ENCODE assay signal across 19 mouse cellular contexts in the genomic region with DNA sequence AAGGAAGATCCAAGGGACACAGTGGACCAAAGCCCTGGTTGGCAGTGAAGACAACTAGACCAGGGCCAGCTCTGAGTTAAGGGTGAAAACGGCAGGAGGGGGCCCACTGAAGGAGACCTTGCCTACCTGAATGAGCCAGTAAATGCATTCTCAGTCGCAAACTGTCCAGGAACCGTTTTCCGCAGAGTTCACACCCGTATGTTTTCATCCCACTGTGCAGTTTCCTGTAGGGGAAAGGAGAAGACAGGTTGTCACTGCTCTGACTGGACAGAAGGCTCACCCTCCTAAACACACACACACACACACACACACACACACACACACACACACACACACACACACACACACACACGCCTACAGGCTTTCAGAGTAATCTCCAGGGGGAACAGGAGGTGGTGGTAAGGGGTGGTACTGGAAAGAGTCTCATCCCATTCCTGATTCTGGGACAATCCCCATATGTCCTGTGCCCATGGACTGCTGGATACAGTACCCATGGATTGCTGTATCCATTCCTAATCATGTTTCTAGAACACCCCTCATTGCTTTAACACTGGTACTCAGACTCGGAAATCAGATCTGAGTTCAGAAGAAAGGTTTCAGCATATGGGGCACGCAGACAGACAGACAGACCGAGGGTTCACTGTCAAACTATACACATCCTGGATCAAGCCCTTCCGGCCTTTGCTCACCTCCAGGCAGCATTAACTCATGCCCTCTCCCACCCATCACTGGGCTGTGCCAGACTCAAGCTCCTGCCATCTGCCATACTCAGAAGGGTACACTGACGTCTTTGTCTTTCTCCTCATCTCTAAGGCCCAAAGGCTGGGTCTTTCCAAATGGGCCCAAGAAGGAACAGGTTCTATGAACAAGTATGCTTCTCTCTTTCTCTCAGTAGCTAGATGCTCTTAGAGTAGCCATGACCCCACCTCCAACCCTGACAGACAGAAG.
DNase-seq lines count a peak whose midpoint lies in the region; ATAC-seq and TF ChIP-seq lines count a peak whose summit lies in the region.
"Had no signal": no experiment of that assay in that cellular context is flagged by ENCODE, and none has a peak within 500 bp of the region (broad histone marks: within the 10 kb centered on the region; RNA-seq: fewer than 3 reads in every experiment).

No protein-coding gene starts in this region.

- H3K27me3 ChIP-seq in forebrain, embryonic 10.5 days (ENCODE audit: poor library complexity, severe bottlenecking) = no peaks in the 10 kb centered on the region
- no peaks in the 10 kb centered on the region for H3K27me3 ChIP-seq in forebrain, postnatal 0 days (ENCODE audit: insufficient read depth, low read length)
- H3K27me3 ChIP-seq in hindbrain, embryonic 10.5 days (ENCODE audit: insufficient read depth, poor library complexity, severe bottlenecking) = no peaks in the 10 kb centered on the region
- no peaks in the 10 kb centered on the region for H3K27me3 ChIP-seq in hindbrain, embryonic 11.5 days (ENCODE audit: control insufficient read depth, insufficient read depth, low read length)
- H3K27me3 ChIP-seq in liver, postnatal 0 days (ENCODE audit: insufficient read depth, low read length) = no peaks in the 10 kb centered on the region
- H3K27me3 ChIP-seq in liver, embryonic 11.5 days (replicated peaks; ENCODE audit: control insufficient read depth, insufficient read depth, low read length) = no peaks in the 10 kb centered on the region
- no peaks in the 10 kb centered on the region for H3K27me3 ChIP-seq in stomach, postnatal 0 days (ENCODE audit: control insufficient read depth, insufficient read depth, low read length)
- H3K27me3 ChIP-seq: CH12.LX; intestine, embryonic 15.5 days had no signal

- peaks cover 50% of the 10 kb centered on the region for H3K4me1 ChIP-seq in forebrain, embryonic 10.5 days
- H3K4me1 ChIP-seq in forebrain, postnatal 0 days (ENCODE audit: insufficient read depth) = peaks cover 7% of the 10 kb centered on the region
- H3K4me1 ChIP-seq in hindbrain, embryonic 10.5 days (replicated peaks) = peaks cover 49% of the 10 kb centered on the region
- H3K4me1 ChIP-seq in hindbrain, embryonic 11.5 days (replicated peaks; ENCODE audit: control insufficient read depth, insufficient read depth, low read length) = 0 out of 2 replicates have a peak, but pooled peaks cover 2% of the 10 kb centered on the region
- peaks cover 50% of the 10 kb centered on the region for H3K4me1 ChIP-seq in liver, postnatal 0 days (ENCODE audit: insufficient read depth)
- peaks cover 19% of the 10 kb centered on the region for H3K4me1 ChIP-seq in liver, embryonic 11.5 days (replicated peaks; ENCODE audit: control insufficient read depth, insufficient read depth, low read length)
- peaks cover 14% of the 10 kb centered on the region; the same call in 1 of the 2 replicates for H3K4me1 ChIP-seq in stomach, postnatal 0 days (replicated peaks; ENCODE audit: control insufficient read depth, insufficient read depth)

- no peak overlapping the region for H3K4me2 ChIP-seq in forebrain, postnatal 0 days (ENCODE audit: low read depth)
- no peak overlapping the region for H3K4me2 ChIP-seq in hindbrain, embryonic 11.5 days (replicated peaks; ENCODE audit: low read depth, low read length)
- no peak overlapping the region for H3K4me2 ChIP-seq in liver, postnatal 0 days (ENCODE audit: low read depth, low read length)
- H3K4me2 ChIP-seq in liver, embryonic 11.5 days = no peak overlapping the region
- no peak overlapping the region for H3K4me2 ChIP-seq in stomach, postnatal 0 days (replicated peaks; ENCODE audit: low read depth)
- H3K4me2 ChIP-seq: embryonic facial prominence, embryonic 13.5 days; forebrain, embryonic 13.5 days; heart, embryonic 13.5 days; hindbrain, embryonic 14.5 days; intestine, embryonic 15.5 days had no signal

- ATAC-seq in forebrain, postnatal 0 days = no peak
- ATAC-seq in hindbrain, embryonic 11.5 days (ENCODE audit: low FRiP score) = no peak
- no peak for ATAC-seq in liver, postnatal 0 days
- ATAC-seq in liver, embryonic 11.5 days (replicated peaks; ENCODE audit: low FRiP score) = no peak
- no peak for ATAC-seq in stomach, postnatal 0 days (ENCODE audit: low FRiP score, low TSS enrichment)
- ATAC-seq: activated CD4-positive, CD25-positive, alpha-beta regulatory T cell, adult 4 months; forebrain, embryonic 13.5 days; intestine, embryonic 15.5 days; Patski had no signal

- DNase-seq in forebrain, embryonic 10.5 days (ENCODE audit: extremely low spot score, low spot score) = no peak
- DNase-seq in forebrain, postnatal 0 days = no peak
- DNase-seq in hindbrain, embryonic 10.5 days (ENCODE audit: low spot score) = no peak
- no peak for DNase-seq in hindbrain, embryonic 11.5 days (ENCODE audit: low spot score)
- no peak for DNase-seq in liver, postnatal 0 days
- DNase-seq in liver, embryonic 11.5 days (ENCODE audit: low spot score) = no peak
- DNase-seq in stomach, postnatal 0 days (ENCODE audit: low spot score) = no peak
- DNase-seq: adrenal gland, postnatal 14 days; cerebellum, adult 18-20 months; gastrocnemius, postnatal 36 days; heart, postnatal 4 days had no signal

- TF ChIP-seq EP300 in liver, postnatal 0 days (IDR thresholded peaks at IDR 0.05; ENCODE audit: low read depth) = no peak
- no peak for TF ChIP-seq EP300 in stomach, postnatal 0 days (optimal IDR thresholded peaks at IDR 0.05)

- 0 out of 2 replicates have a peak overlapping the region, but pooled peaks have one; percentile 20 for H3K27ac ChIP-seq in forebrain, embryonic 10.5 days
- no peak overlapping the region for H3K27ac ChIP-seq in forebrain, postnatal 0 days (ENCODE audit: low read depth, low read length)
- H3K27ac ChIP-seq in hindbrain, embryonic 10.5 days = 0 out of 2 replicates have a peak overlapping the region, but pooled peaks have one; percentile 50
- H3K27ac ChIP-seq in hindbrain, embryonic 11.5 days (ENCODE audit: low read depth, low read length) = no peak overlapping the region
- H3K27ac ChIP-seq in liver, postnatal 0 days (ENCODE audit: low read depth) = peak overlapping the region; percentile 96
- H3K27ac ChIP-seq in liver, embryonic 11.5 days (ENCODE audit: low read depth, low read length) = no peak overlapping the region
- 0 out of 2 replicates have a peak overlapping the region, but pooled peaks have one; percentile 18 for H3K27ac ChIP-seq in stomach, postnatal 0 days (replicated peaks)
- H3K27ac ChIP-seq: embryonic facial prominence, embryonic 13.5 days; forebrain, embryonic 13.5 days; heart, embryonic 13.5 days; hindbrain, embryonic 14.5 days; intestine, embryonic 15.5 days had no signal

- H3K36me3 ChIP-seq in forebrain, embryonic 10.5 days (replicated peaks) = peaks cover 33% of the 10 kb centered on the region
- H3K36me3 ChIP-seq in forebrain, postnatal 0 days (ENCODE audit: insufficient read depth) = no peaks in the 10 kb centered on the region
- peaks cover 28% of the 10 kb centered on the region for H3K36me3 ChIP-seq in hindbrain, embryonic 10.5 days
- no peaks in the 10 kb centered on the region for H3K36me3 ChIP-seq in hindbrain, embryonic 11.5 days (ENCODE audit: control insufficient read depth, insufficient read depth, low read length)
- H3K36me3 ChIP-seq in liver, postnatal 0 days (replicated peaks; ENCODE audit: insufficient read depth, low read length) = no peaks in the 10 kb centered on the region; the same call in 1 of the 2 replicates
- no peaks in the 10 kb centered on the region for H3K36me3 ChIP-seq in liver, embryonic 11.5 days (ENCODE audit: control insufficient read depth, insufficient read depth, low read length)
- no peaks in the 10 kb centered on the region for H3K36me3 ChIP-seq in stomach, postnatal 0 days (ENCODE audit: control insufficient read depth, insufficient read depth, low read length)
- H3K36me3 ChIP-seq: embryonic facial prominence, embryonic 13.5 days; heart, embryonic 13.5 days; intestine, embryonic 15.5 days had no signal

- H3K9ac ChIP-seq in forebrain, postnatal 0 days = no peak overlapping the region
- no peak overlapping the region for H3K9ac ChIP-seq in hindbrain, embryonic 11.5 days (ENCODE audit: low read depth, low read length)
- H3K9ac ChIP-seq in liver, postnatal 0 days (replicated peaks) = no peak overlapping the region; the same call in 1 of the 2 replicates
- H3K9ac ChIP-seq in liver, embryonic 11.5 days (ENCODE audit: low read depth, low read length) = no peak overlapping the region
- H3K9ac ChIP-seq in stomach, postnatal 0 days (ENCODE audit: low read length) = no peak overlapping the region
- H3K9ac ChIP-seq: embryonic facial prominence, embryonic 13.5 days; forebrain, embryonic 13.5 days; heart, embryonic 13.5 days; hindbrain, embryonic 14.5 days; intestine, embryonic 15.5 days had no signal

- WGBS in forebrain, embryonic 10.5 days = 92% methylated on average over 11 of the region's 11 CpGs
- WGBS in forebrain, postnatal 0 days = 88% methylated on average over 11 of the region's 11 CpGs
- 89% methylated on average over 11 of the region's 11 CpGs for WGBS in hindbrain, embryonic 10.5 days
- WGBS in hindbrain, embryonic 11.5 days = 86% methylated on average over 10 of the region's 11 CpGs
- WGBS in liver, postnatal 0 days (ENCODE audit: insufficient replicate concordance) = 83% methylated on average over 11 of the region's 11 CpGs
- WGBS in liver, embryonic 11.5 days = 86% methylated on average over 11 of the region's 11 CpGs
- 87% methylated on average over 11 of the region's 11 CpGs for WGBS in stomach, postnatal 0 days

- H3K9me3 ChIP-seq in forebrain, embryonic 10.5 days = no peaks in the 10 kb centered on the region
- no peaks in the 10 kb centered on the region for H3K9me3 ChIP-seq in forebrain, postnatal 0 days (ENCODE audit: low read length)
- no peaks in the 10 kb centered on the region for H3K9me3 ChIP-seq in hindbrain, embryonic 10.5 days
- no peaks in the 10 kb centered on the region for H3K9me3 ChIP-seq in hindbrain, embryonic 11.5 days (ENCODE audit: control insufficient read depth, low read length)
- H3K9me3 ChIP-seq in liver, postnatal 0 days (ENCODE audit: low read length) = no peaks in the 10 kb centered on the region
- no peaks in the 10 kb centered on the region for H3K9me3 ChIP-seq in liver, embryonic 11.5 days (ENCODE audit: control insufficient read depth, low read length)
- no peaks in the 10 kb centered on the region for H3K9me3 ChIP-seq in stomach, postnatal 0 days (ENCODE audit: control insufficient read depth, low read length)
- H3K9me3 ChIP-seq: embryonic facial prominence, embryonic 13.5 days; forebrain, embryonic 13.5 days; heart, embryonic 13.5 days; intestine, embryonic 15.5 days had no signal

- TF ChIP-seq CTCF in forebrain, postnatal 0 days (IDR thresholded peaks at IDR 0.05; ENCODE audit: low read depth) = no peak
- TF ChIP-seq CTCF in liver, postnatal 0 days (IDR thresholded peaks at IDR 0.05; ENCODE audit: low read depth) = no peak
- TF ChIP-seq CTCF in stomach, postnatal 0 days (IDR thresholded peaks at IDR 0.05; ENCODE audit: low read depth) = no peak

- no peak overlapping the region for H3K4me3 ChIP-seq in forebrain, embryonic 10.5 days
- no peak overlapping the region for H3K4me3 ChIP-seq in forebrain, postnatal 0 days (ENCODE audit: low read depth, low read length)
- H3K4me3 ChIP-seq in hindbrain, embryonic 10.5 days = no peak overlapping the region
- no peak overlapping the region for H3K4me3 ChIP-seq in hindbrain, embryonic 11.5 days (ENCODE audit: low read depth, low read length)
- no peak overlapping the region for H3K4me3 ChIP-seq in liver, postnatal 0 days (ENCODE audit: low read depth, low read length)
- H3K4me3 ChIP-seq in liver, embryonic 11.5 days (ENCODE audit: low read depth, low read length) = no peak overlapping the region
- no peak overlapping the region for H3K4me3 ChIP-seq in stomach, postnatal 0 days (ENCODE audit: low read depth, low read length)
- H3K4me3 ChIP-seq: embryonic facial prominence, embryonic 13.5 days; forebrain, embryonic 13.5 days; heart, embryonic 13.5 days; intestine, embryonic 15.5 days had no signal

Comparison
In these comparisons a context has a peak if more than half of its experiments do, and no peak if none do; other contexts are left out.
1. H3K27ac ChIP-seq: peak in forebrain, embryonic 10.5 days (single experiment), hindbrain, embryonic 10.5 days (single experiment), liver, postnatal 0 days (single experiment) and stomach, postnatal 0 days (single experiment); none in forebrain, postnatal 0 days (single experiment), hindbrain, embryonic 11.5 days (single experiment) and liver, embryonic 11.5 days (single experiment).